ENCODE assay signal across 8 mouse cellular contexts in the genomic region with DNA sequence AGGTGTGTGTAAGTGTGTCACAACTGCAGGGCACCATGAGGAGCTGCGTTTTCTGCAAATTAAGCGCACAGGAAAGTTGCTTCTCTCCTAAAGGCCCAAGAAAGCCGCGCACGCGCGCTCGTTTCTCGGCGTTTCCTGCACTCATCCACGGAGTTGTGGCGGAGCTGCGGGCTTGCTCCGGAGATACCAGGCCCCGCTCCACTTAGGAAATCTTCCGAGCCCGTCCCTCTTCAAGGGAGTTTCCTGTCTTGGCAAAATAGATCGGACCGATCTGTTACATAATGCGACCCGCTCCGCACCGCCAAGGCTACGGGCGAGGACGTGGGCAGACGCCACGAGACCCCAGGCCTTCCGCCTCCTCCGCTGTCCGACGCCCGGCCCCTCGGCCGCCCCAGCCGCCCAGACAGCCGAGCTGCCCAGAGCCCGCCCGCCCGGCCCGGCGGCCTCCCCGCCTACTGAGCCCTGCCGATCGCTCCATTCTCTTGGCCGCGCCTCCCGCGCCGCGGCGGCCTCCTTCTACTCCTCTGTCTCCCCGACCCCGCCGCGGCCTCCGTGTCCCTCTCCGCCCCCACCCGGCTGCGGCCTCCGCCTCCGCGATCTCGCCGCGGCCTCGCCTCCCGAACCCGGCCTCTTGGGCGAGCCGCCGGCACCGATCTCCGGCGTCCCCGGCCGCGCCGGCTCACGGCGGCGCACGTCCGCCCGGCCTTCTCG. TPM values are rescaled to one million over a fixed set of nuclear protein-coding genes. Genes with fewer than 3 reads are reported as not detected.
DNase-seq lines count a peak whose midpoint lies in the region; ATAC-seq lines count a peak whose summit lies in the region.

No protein-coding gene starts in this region.

- H3K27me3 ChIP-seq in embryonic facial prominence, embryonic 15.5 days: no peaks in the 10 kb centered on the region
- no peaks in the 10 kb centered on the region for H3K27me3 ChIP-seq in heart, embryonic 10.5 days (ENCODE audit: insufficient read depth, poor library complexity, severe bottlenecking)
- H3K27me3 ChIP-seq in kidney, embryonic 14.5 days (ENCODE audit: control insufficient read depth, insufficient read depth, low read length): no peaks in the 10 kb centered on the region
- no peaks in the 10 kb centered on the region for H3K27me3 ChIP-seq in liver, embryonic 11.5 days (replicated peaks; ENCODE audit: control insufficient read depth, insufficient read depth, low read length)

- peak overlapping the region; percentile 76 for H3K4me3 ChIP-seq in embryonic facial prominence, embryonic 15.5 days (replicated peaks)
- H3K4me3 ChIP-seq in heart, embryonic 10.5 days: peak overlapping the region; percentile 99
- H3K4me3 ChIP-seq in kidney, embryonic 14.5 days (ENCODE audit: low read length): peak overlapping the region; percentile 99
- peak overlapping the region; percentile 97 for H3K4me3 ChIP-seq in liver, embryonic 11.5 days (ENCODE audit: low read depth, low read length)

- H3K36me3 ChIP-seq in embryonic facial prominence, embryonic 15.5 days: peaks cover 23% of the 10 kb centered on the region
- H3K36me3 ChIP-seq in heart, embryonic 10.5 days: peaks cover 26% of the 10 kb centered on the region
- H3K36me3 ChIP-seq in kidney, embryonic 14.5 days (ENCODE audit: control insufficient read depth, insufficient read depth, low read length): peaks cover 26% of the 10 kb centered on the region
- peaks cover 20% of the 10 kb centered on the region for H3K36me3 ChIP-seq in liver, embryonic 11.5 days (ENCODE audit: control insufficient read depth, insufficient read depth, low read length)

- peak; percentile 66 for ATAC-seq in embryonic facial prominence, embryonic 15.5 days (ENCODE audit: insufficient number of reproducible peaks, low FRiP score, low TSS enrichment, low read depth)
- ATAC-seq in kidney, embryonic 14.5 days (ENCODE audit: low FRiP score, low TSS enrichment): peak; percentile 47
- ATAC-seq in liver, embryonic 11.5 days (replicated peaks; ENCODE audit: low FRiP score): peak; percentile 66
- ATAC-seq in monocyte, adult 5-6 weeks (replicated peaks; ENCODE audit: insufficient number of reproducible peaks, low FRiP score, low TSS enrichment, poor library complexity, severe bottlenecking): 0 out of 2 replicates have a peak, but pooled peaks have one; percentile 11

- H3K4me2 ChIP-seq in embryonic facial prominence, embryonic 15.5 days (replicated peaks): peak overlapping the region; percentile 68
- peak overlapping the region; percentile 79 for H3K4me2 ChIP-seq in kidney, embryonic 14.5 days (replicated peaks; ENCODE audit: low read depth, low read length)
- H3K4me2 ChIP-seq in liver, embryonic 11.5 days: peak overlapping the region; percentile 84

- H3K4me1 ChIP-seq in embryonic facial prominence, embryonic 15.5 days: peaks cover 38% of the 10 kb centered on the region
- H3K4me1 ChIP-seq in heart, embryonic 10.5 days: peaks cover 37% of the 10 kb centered on the region
- H3K4me1 ChIP-seq in kidney, embryonic 14.5 days (ENCODE audit: control insufficient read depth, insufficient read depth, low read length): peaks cover 23% of the 10 kb centered on the region; the same call in 1 of the 2 replicates
- peaks cover 24% of the 10 kb centered on the region for H3K4me1 ChIP-seq in liver, embryonic 11.5 days (replicated peaks; ENCODE audit: control insufficient read depth, insufficient read depth, low read length)

- peak; percentile 70 for DNase-seq in A20 (ENCODE audit: low read depth, low spot score)
- peak; percentile 55 to 57 for DNase-seq in adrenal gland, postnatal 4 days (ENCODE audit: low spot score in 2 of 2)
- peak; percentile 80 for DNase-seq in heart, embryonic 10.5 days (ENCODE audit: low spot score)
- DNase-seq in liver, embryonic 11.5 days (ENCODE audit: low spot score): peak; percentile 64
- DNase-seq in spleen, postnatal 4 days (ENCODE audit: low spot score in 2 of 2): peak; percentile 61 to 86

- peak overlapping the region; percentile 90 for H3K27ac ChIP-seq in embryonic facial prominence, embryonic 15.5 days (replicated peaks)
- peak overlapping the region; percentile 97 for H3K27ac ChIP-seq in heart, embryonic 10.5 days
- H3K27ac ChIP-seq in kidney, embryonic 14.5 days (ENCODE audit: low read depth, low read length): peak overlapping the region; percentile 86
- H3K27ac ChIP-seq in liver, embryonic 11.5 days (ENCODE audit: low read depth, low read length): peak overlapping the region; percentile 85

- WGBS in embryonic facial prominence, embryonic 15.5 days: under 1% methylated on average over 65 of the region's 86 CpGs
- under 1% methylated on average over 66 of the region's 86 CpGs for WGBS in heart, embryonic 10.5 days
- WGBS in kidney, embryonic 14.5 days: under 1% methylated on average over 58 of the region's 86 CpGs
- 0% methylated on average over 69 of the region's 86 CpGs for WGBS in liver, embryonic 11.5 days

- H3K9me3 ChIP-seq in embryonic facial prominence, embryonic 15.5 days (replicated peaks): no peaks in the 10 kb centered on the region
- no peaks in the 10 kb centered on the region for H3K9me3 ChIP-seq in heart, embryonic 10.5 days
- H3K9me3 ChIP-seq in kidney, embryonic 14.5 days (ENCODE audit: control insufficient read depth, low read length): no peaks in the 10 kb centered on the region
- no peaks in the 10 kb centered on the region for H3K9me3 ChIP-seq in liver, embryonic 11.5 days (ENCODE audit: control insufficient read depth, low read length)

- H3K9ac ChIP-seq in embryonic facial prominence, embryonic 15.5 days: peak overlapping the region; percentile 95
- peak overlapping the region; percentile 100 for H3K9ac ChIP-seq in kidney, embryonic 14.5 days (ENCODE audit: low read depth, low read length)
- H3K9ac ChIP-seq in liver, embryonic 11.5 days (ENCODE audit: low read depth, low read length): peak overlapping the region; percentile 96

RNA-seq across cellular contexts. Expression of gene Brd1, which starts 0.8 kb away (rescaled TPM):
- 10 to 100 TPM; 68.8 to 77.0 TPM for total RNA-seq in adrenal gland, postnatal 4 days (2021)
- 21.3 and 22.8 TPM in 2 replicates for polyA plus RNA-seq in embryonic facial prominence, embryonic 15.5 days (2015; fragmentation: Nextera tagmentation; extraction: Ambion mirVana)
- 12.1 and 18.8 TPM in 2 replicates for polyA plus RNA-seq in heart, embryonic 10.5 days (2016; fragmentation: Nextera tagmentation; extraction: Ambion mirVana)
- 26.0 and 27.2 TPM in 2 replicates for polyA plus RNA-seq in kidney, embryonic 14.5 days (2014; fragmentation: Nextera tagmentation; extraction: Ambion mirVana)
- 13.4 and 15.9 TPM in 2 replicates for polyA plus RNA-seq in liver, embryonic 11.5 days (2014; fragmentation: Nextera tagmentation; extraction: Ambion mirVana)
- total RNA-seq in monocyte, adult 5-6 weeks (2017): 81.7 to 95.3 TPM (median 82.8 TPM) in 3 replicates

RNA-seq across cellular contexts. Expression of gene Zbed4, which starts 18.3 kb away (rescaled TPM):
- total RNA-seq in adrenal gland, postnatal 4 days (2021): 10 to 100 TPM; 11.9 to 15.1 TPM
- 12.2 and 12.3 TPM in 2 replicates for polyA plus RNA-seq in embryonic facial prominence, embryonic 15.5 days (2015; fragmentation: Nextera tagmentation; extraction: Ambion mirVana)
- polyA plus RNA-seq in heart, embryonic 10.5 days (2016; fragmentation: Nextera tagmentation; extraction: Ambion mirVana): 24.9 and 26.2 TPM in 2 replicates
- 12.4 and 26.8 TPM in 2 replicates for polyA plus RNA-seq in kidney, embryonic 14.5 days (2014; fragmentation: Nextera tagmentation; extraction: Ambion mirVana)
- 26.4 and 31.9 TPM in 2 replicates for polyA plus RNA-seq in liver, embryonic 11.5 days (2014; fragmentation: Nextera tagmentation; extraction: Ambion mirVana)
- total RNA-seq in monocyte, adult 5-6 weeks (2017): 16.3 to 28.2 TPM (median 20.2 TPM) in 3 replicates

Comparison
In these comparisons a context has a peak if more than half of its experiments do, and no peak if none do; other contexts are left out.
1. Peak in every context shown above with its lines: DNase-seq, ATAC-seq, H3K4me3 ChIP-seq and H3K27ac ChIP-seq.
2. ATAC-seq: peak in every context shown above with its lines; median percentile 66 in embryonic facial prominence, embryonic 15.5 days; 66 in liver, embryonic 11.5 days; 47 in kidney, embryonic 14.5 days; 11 in monocyte, adult 5-6 weeks.